Mouse (Mus musculus) urinary bladder, postnatal 14 days (tissue): Measurements from ENCODE around the gene Gm10382.
"Not testable (repeated sequence)": the region's sequence is repeated elsewhere in the genome, so short reads cannot be mapped to it uniquely, and the experiment has no call there.

Source experiments
- DNase-seq: peaks from one replicate; pipeline ENCODE4 v3.0.0; 2021; ENCODE audit warnings: low spot score

The Gm10382 gene

GRCm38 (mm10) chr5:125370950-125371693, 18.0 kb upstream of the Gm10382 start:
- no peak for DNase-seq

- DNase-seq, result no peak
Measured at GRCm38 (mm10) chr5:125372027-125372426, 17.1 kb upstream of the Gm10382 start.

GRCm38 (mm10) chr5:125375871-125376270, 13.3 kb upstream of the Gm10382 start:
- DNase-seq, result no peak

GRCm38 (mm10) chr5:125377214-125377613, 11.9 kb upstream of the Gm10382 start:
- DNase-seq, result no peak

- DNase-seq, result no peak
Measured at GRCm38 (mm10) chr5:125378919-125379318, 10.2 kb upstream of the Gm10382 start.

GRCm38 (mm10) chr5:125381954-125382672, 7.0 kb upstream of the Gm10382 start:
- no peak for DNase-seq

- no peak for DNase-seq
Measured at GRCm38 (mm10) chr5:125382673-125383558, 6.2 kb upstream of the Gm10382 start.

GRCm38 (mm10) chr5:125383637-125384420, 5.3 kb upstream of the Gm10382 start:
- DNase-seq, result no peak

GRCm38 (mm10) chr5:125384512-125385214, 4.5 kb upstream of the Gm10382 start:
- DNase-seq, result no peak

- no peak for DNase-seq
Measured at GRCm38 (mm10) chr5:125385215-125385940, 3.7 kb upstream of the Gm10382 start.

- not testable (repeated sequence) for DNase-seq
Measured at GRCm38 (mm10) chr5:125387295-125387694, 1.8 kb upstream of the Gm10382 start.

GRCm38 (mm10) chr5:125388358-125389092, 597 bp upstream of the Gm10382 start:
- DNase-seq, result no peak

GRCm38 (mm10) chr5:125389579-125390441, 688 bp downstream of the Gm10382 start, which contains the start of gene Ubc:
Gene Ubc, minus strand, starts transcription at chr5:125390202.
- peak; percentile 92 for DNase-seq

- DNase-seq, result no peak
Measured at GRCm38 (mm10) chr5:125390906-125391477, 1.9 kb downstream of the Gm10382 start.

GRCm38 (mm10) chr5:125391609-125392008, 2.5 kb downstream of the Gm10382 start:
- peak; percentile 76 for DNase-seq

- DNase-seq, result not testable (repeated sequence)
Measured at GRCm38 (mm10) chr5:125392176-125392575, 3.1 kb downstream of the Gm10382 start.

- no peak for DNase-seq
Measured at GRCm38 (mm10) chr5:125392618-125392976, 3.5 kb downstream of the Gm10382 start.

- peak; percentile 97 for DNase-seq
Measured at GRCm38 (mm10) chr5:125392977-125393621, 4.0 kb downstream of the Gm10382 start.
